Mouse (Mus musculus) cerebellum, postnatal 10 days (tissue): ENCODE measurements around the gene Dip2c.

Source experiments
- DNase-seq, 2 experiments: peaks; one replicate each; pipeline ENCODE4 v3.0.0; 2021; ENCODE audit warnings: mixed read lengths in 2 of 2

Dip2c gene

GRCm38 (mm10) chr13:9547698-9548344, 271.5 kb downstream of the Dip2c start:
- peak; percentile 15 to 27 for DNase-seq

- DNase-seq, result no peak
These were observed 285.8 kb downstream of the Dip2c start for GRCm38 (mm10) chr13:9562099-9562498.

GRCm38 (mm10) chr13:9562921-9563320, 286.6 kb downstream of the Dip2c start:
- peak; percentile 37 to 41 for DNase-seq

GRCm38 (mm10) chr13:9568852-9569251, 292.5 kb downstream of the Dip2c start:
- no peak for DNase-seq

GRCm38 (mm10) chr13:9576686-9577085, 300.4 kb downstream of the Dip2c start:
- no peak for DNase-seq

GRCm38 (mm10) chr13:9578456-9578855, 302.1 kb downstream of the Dip2c start:
- DNase-seq, result peak in 1 of 2 experiments; percentile 8

GRCm38 (mm10) chr13:9581821-9582220, 305.5 kb downstream of the Dip2c start:
- no peak for DNase-seq

- no peak for DNase-seq
These were observed 307.3 kb downstream of the Dip2c start for GRCm38 (mm10) chr13:9583579-9583978.

GRCm38 (mm10) chr13:9599334-9600096, 323.2 kb downstream of the Dip2c start:
- DNase-seq, result no peak

GRCm38 (mm10) chr13:9601350-9601749, 325.0 kb downstream of the Dip2c start:
- no peak for DNase-seq

GRCm38 (mm10) chr13:9611229-9611628, 334.9 kb downstream of the Dip2c start:
- DNase-seq, result no peak

- DNase-seq, result no peak
These were observed 356.4 kb downstream of the Dip2c start for GRCm38 (mm10) chr13:9632684-9633083.

- DNase-seq, result no peak
These were observed 359.6 kb downstream of the Dip2c start for GRCm38 (mm10) chr13:9635951-9636350.

GRCm38 (mm10) chr13:9636505-9636904, 360.2 kb downstream of the Dip2c start:
- peak; percentile 57 to 63 for DNase-seq

GRCm38 (mm10) chr13:9637949-9638348, 361.6 kb downstream of the Dip2c start:
- no peak for DNase-seq

- DNase-seq, result no peak
These were observed 372.4 kb downstream of the Dip2c start for GRCm38 (mm10) chr13:9648716-9649115.

GRCm38 (mm10) chr13:9649894-9650293, 373.6 kb downstream of the Dip2c start:
- DNase-seq, result no peak

- DNase-seq, result no peak
These were observed 374.3 kb downstream of the Dip2c start for GRCm38 (mm10) chr13:9650580-9650979.

GRCm38 (mm10) chr13:9653018-9653417, 376.7 kb downstream of the Dip2c start:
- no peak for DNase-seq

GRCm38 (mm10) chr13:9656613-9657012, 380.3 kb downstream of the Dip2c start:
- DNase-seq, result no peak

- no peak for DNase-seq
These were observed 384.4 kb downstream of the Dip2c start for GRCm38 (mm10) chr13:9660711-9661110.

- DNase-seq, result no peak
These were observed 387.3 kb downstream of the Dip2c start for GRCm38 (mm10) chr13:9663593-9663992.

- DNase-seq, result no peak
These were observed 391.7 kb downstream of the Dip2c start for GRCm38 (mm10) chr13:9667954-9668496.

GRCm38 (mm10) chr13:9669246-9669645, 392.9 kb downstream of the Dip2c start:
- DNase-seq, result no peak
